Mouse (Mus musculus) CH12.LX (cell line): Measurements from ENCODE around the gene Trappc10. TPM values are rescaled to one million over a fixed set of nuclear protein-coding genes. Genes with fewer than 3 reads are reported as not detected.

Source experiments
- DNase-seq: peaks from one replicate; pipeline ENCODE4 v3.0.0-alpha.2; 2013; ENCODE audit errors: extremely low read depth
- H3K27ac ChIP-seq: 2 replicates; pipeline ENCODE4 v1.5.1; 2012; ENCODE audit warnings: low read depth, mild to moderate bottlenecking, control low read depth, moderate library complexity; ENCODE audit not compliant: insufficient read depth
- H3K27me3 ChIP-seq: replicated peaks from 2 replicates; pipeline ENCODE3; 2012; ENCODE audit warnings: inconsistent platforms
- H3K36me3 ChIP-seq, 2 experiments: replicated peaks in 1 of 2; 2 replicates each; pipeline versions ENCODE3 to v1.6.1; 2012; ENCODE audit warnings: inconsistent platforms in 1 of 2, low read length in 1 of 2, mild to moderate bottlenecking in 1 of 2, mixed read lengths in 1 of 2, moderate library complexity in 1 of 2; ENCODE audit not compliant: control insufficient read depth in 1 of 2, insufficient read depth in 1 of 2
- H3K4me1 ChIP-seq, 2 experiments: 2 replicates each; pipeline ENCODE4 v1.6.1; 2012; ENCODE audit warnings: inconsistent platforms in 1 of 2, moderate library complexity in 1 of 2; ENCODE audit not compliant: insufficient read depth in 2 of 2, control insufficient read depth in 1 of 2
- H3K4me2 ChIP-seq: 2 replicates; pipeline ENCODE4 v1.6.1; 2012; ENCODE audit warnings: low read depth, mild to moderate bottlenecking, control low read depth; ENCODE audit not compliant: poor library complexity, insufficient read depth, severe bottlenecking
- H3K4me3 ChIP-seq, 3 experiments: fragments of 150-350 bp in 1 of 3; sonication (generic) in 1 of 3; replicated peaks in 1 of 3; 2 replicates each; pipeline versions ENCODE3 to v1.5.1; 2011 to 2012; ENCODE audit warnings: low read depth in 2 of 3, low read length in 2 of 3, mild to moderate bottlenecking in 2 of 3, moderate library complexity in 2 of 3, control low read depth in 1 of 3, improper control_type of control experiment in 1 of 3, inconsistent platforms in 1 of 3, mixed read lengths in 1 of 3; ENCODE audit not compliant: poor library complexity in 1 of 3
- H3K79me2 ChIP-seq: replicated peaks from 2 replicates; pipeline ENCODE4 v1.6.1; 2012; ENCODE audit warnings: mild to moderate bottlenecking, moderate library complexity; ENCODE audit not compliant: control insufficient read depth, poor library complexity, insufficient read depth, severe bottlenecking; ENCODE audit errors: extremely low read depth
- H3K9ac ChIP-seq: 2 replicates; pipeline ENCODE4 v1.6.1; 2012; ENCODE audit warnings: low read depth, mild to moderate bottlenecking, control low read depth, moderate library complexity; ENCODE audit not compliant: insufficient read depth
- H3K9me3 ChIP-seq: replicated peaks from 2 replicates; pipeline ENCODE3; 2012; ENCODE audit warnings: low read length, inconsistent platforms, mixed read lengths
- CHD2 ChIP-seq: IDR thresholded peaks from 2 replicates; pipeline ENCODE4 v1.6.1; 2011; ENCODE audit warnings: low read length, improper control_type of control experiment
- ETS1 ChIP-seq: conservative IDR thresholded peaks from 2 replicates; pipeline ENCODE4 v1.6.1; 2012; ENCODE audit warnings: low read depth, mild to moderate bottlenecking, inconsistent platforms, low read length, improper control_type of control experiment, moderate library complexity
- JUND ChIP-seq: conservative IDR thresholded peaks from 2 replicates; pipeline ENCODE4 v1.6.1; 2011; ENCODE audit warnings: low read depth, low read length, improper control_type of control experiment
- KAT2A ChIP-seq: IDR thresholded peaks from 2 replicates; pipeline ENCODE4 v1.6.1; 2012; ENCODE audit warnings: low read length, improper control_type of control experiment, inconsistent platforms; ENCODE audit not compliant: insufficient replicate concordance
- NELFE ChIP-seq: IDR thresholded peaks from 2 replicates; pipeline ENCODE4 v1.6.1; 2011; ENCODE audit warnings: low read depth, low read length, improper control_type of control experiment
- NRF1 ChIP-seq: IDR thresholded peaks from 2 replicates; pipeline ENCODE4 v1.6.1; 2014; ENCODE audit warnings: low read depth, mild to moderate bottlenecking, inconsistent platforms, low read length, improper control_type of control experiment, moderate library complexity
- POLR2A ChIP-seq: IDR thresholded peaks from 2 replicates; pipeline ENCODE4 v1.6.1; 2011; ENCODE audit warnings: low read depth, mild to moderate bottlenecking, improper control_type of control experiment, low read length
- RAD21 ChIP-seq: IDR thresholded peaks from 2 replicates; pipeline ENCODE4 v1.6.1; 2011; ENCODE audit warnings: low read depth, mild to moderate bottlenecking, low read length, improper control_type of control experiment, moderate library complexity
- RCOR1 ChIP-seq: conservative IDR thresholded peaks from 2 replicates; pipeline ENCODE4 v1.6.1; 2012; ENCODE audit warnings: low read depth, mild to moderate bottlenecking, inconsistent platforms, low read length, improper control_type of control experiment
- SMC3 ChIP-seq: IDR thresholded peaks from 2 replicates; pipeline ENCODE4 v1.6.1; 2011; ENCODE audit warnings: low read depth, low read length, improper control_type of control experiment
- TBP ChIP-seq: conservative IDR thresholded peaks from 2 replicates; pipeline ENCODE4 v1.6.1; 2011; ENCODE audit warnings: low read depth, low read length, improper control_type of control experiment
- UBTF ChIP-seq: IDR thresholded peaks from 2 replicates; pipeline ENCODE4 v1.6.1; 2012; ENCODE audit warnings: low read depth, mild to moderate bottlenecking, inconsistent platforms, low read length, improper control_type of control experiment, moderate library complexity
- USF2 ChIP-seq: conservative IDR thresholded peaks from 2 replicates; pipeline ENCODE4 v1.6.1; 2011; ENCODE audit warnings: low read depth, low read length, improper control_type of control experiment
- ZC3H11A ChIP-seq: IDR thresholded peaks from 2 replicates; pipeline ENCODE4 v1.6.1; 2012; ENCODE audit warnings: low read depth, mild to moderate bottlenecking, inconsistent platforms, low read length, improper control_type of control experiment
- ZMIZ1 ChIP-seq: IDR thresholded peaks from 2 replicates; pipeline ENCODE4 v1.6.1; 2012; ENCODE audit warnings: low read depth, mild to moderate bottlenecking, inconsistent platforms, low read length, improper control_type of control experiment
- ZNF384 ChIP-seq: IDR thresholded peaks from 2 replicates; pipeline ENCODE4 v1.6.1; 2012; ENCODE audit warnings: low read depth, low read length, improper control_type of control experiment, inconsistent platforms
- dilution Hi-C: fragments of 300-500 bp; cut with MboI; formaldehyde crosslinking; loops from 2 replicates; pipeline ENCODE4 v1.14.3; 2020; ENCODE audit warnings: low sequenced_read_pairs; ENCODE audit not compliant: extremely low pct_unique_long_range_greater_than_20kb, extremely low pct_ligation_motif_present
- in situ Hi-C: fragments of 300-500 bp; cut with MboI; formaldehyde crosslinking; loops from 3 replicates; pipeline ENCODE4 v1.14.3; 2019; ENCODE audit warnings: low sequenced_read_pairs, low pct_ligation_motif_present, low pct_unique_long_range_greater_than_20kb, mixed read lengths
- polyA plus RNA-seq: library from polyadenylated mRNA; unstranded; fragments of >175 nt; gene quantifications from 2 replicates; pipeline ENCODE4 v1.2.1, GENCODE M21; 2012; ENCODE audit warnings: low read depth; ENCODE audit not compliant: insufficient read length
- total RNA-seq, 2 experiments: library from RNA; depleted of rRNA; stranded (reverse); fragments of 300-350 nt in 1 of 2; fragments of >200 nt in 1 of 2; gene quantifications; 2 replicates each; pipeline ENCODE4 v1.2.3; 2012 to 2014

Trappc10 gene
- total and polyA plus RNA-seq, 3 experiments = 22.1 to 26.7 (median 26.5) TPM

DNA sequence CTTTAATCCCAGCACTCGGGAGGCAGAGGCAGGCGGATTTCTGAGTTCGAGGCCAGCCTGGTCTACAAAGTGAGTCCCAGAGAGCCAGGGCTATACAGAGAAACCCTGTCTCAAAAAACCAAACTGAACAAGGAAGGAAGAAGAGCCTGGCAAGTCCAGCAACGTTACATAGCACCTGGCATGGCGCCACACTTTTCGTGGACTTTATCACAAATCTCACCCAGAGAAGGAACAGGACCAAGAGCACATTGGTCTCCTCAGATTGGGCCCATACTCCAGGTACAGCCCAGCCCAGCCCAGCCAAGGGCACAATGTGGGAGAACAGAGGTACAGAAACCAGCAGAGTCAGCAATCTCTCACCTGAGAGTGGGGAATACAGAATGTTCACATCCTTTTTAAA, 10.7 kb downstream of the Trappc10 start:
- Histone ChIP-seq H3K27me3 (no peaks in the 10 kb centered on the region), H3K36me3 (peaks cover 10 to 74% of the 10 kb centered on the region in 2 experiments), H3K79me2 (peaks cover 6% of the 10 kb centered on the region), H3K9me3 (no peaks in the 10 kb centered on the region), H3K4me3 (no peak overlapping the region), H3K4me2 (no peak overlapping the region), H3K4me1 (peaks cover 3 to 41% of the 10 kb centered on the region in 2 experiments; a peak in 3 of 4 replicates), H3K27ac (no peak overlapping the region), H3K9ac (no peak overlapping the region)
- dilution Hi-C loops = no loop called here
- DNase-seq = no peak
- no peak for TF ChIP-seq NRF1
- no peak for TF ChIP-seq POLR2A
- TF ChIP-seq TBP = no peak
- TF ChIP-seq RCOR1 = no peak
- TF ChIP-seq ETS1 = no peak
- no peak for TF ChIP-seq ZC3H11A
- TF ChIP-seq JUND = no peak
- no peak for TF ChIP-seq KAT2A
- TF ChIP-seq ZNF384 = no peak
- in situ Hi-C loops = no loop called here

DNA sequence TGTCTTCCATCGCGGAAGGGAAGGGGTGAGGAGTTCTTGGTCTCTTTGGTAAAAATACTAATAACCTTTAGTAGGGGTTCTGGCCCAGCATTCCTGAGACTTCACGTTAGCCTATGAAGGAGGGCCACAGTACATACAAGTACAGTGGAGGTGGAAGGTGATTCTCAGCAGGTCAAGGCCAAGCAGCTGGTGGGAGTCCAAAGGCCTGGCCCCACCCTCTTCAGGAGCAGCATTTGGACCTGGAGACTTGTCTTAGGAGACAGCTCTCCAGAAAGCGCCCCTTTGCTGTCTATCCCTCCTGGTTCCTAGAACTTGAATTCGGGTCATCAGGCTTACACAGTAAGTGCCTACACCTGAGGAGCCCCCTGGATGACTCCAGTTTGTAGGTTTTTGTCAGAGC, 11.3 kb downstream of the Trappc10 start:
- H3K9ac ChIP-seq = no peak overlapping the region
- peaks cover 8 to 70% of the 10 kb centered on the region in 2 experiments for H3K36me3 ChIP-seq
- no peak overlapping the region for H3K4me2 ChIP-seq
- DNase-seq = no peak
- dilution Hi-C loops = no loop called here
- H3K9me3 ChIP-seq = no peaks in the 10 kb centered on the region
- no peak for TF ChIP-seq ETS1
- no peak for TF ChIP-seq CHD2
- no peak for TF ChIP-seq ZMIZ1
- no peak for TF ChIP-seq NELFE
- TF ChIP-seq POLR2A = no peak
- TF ChIP-seq USF2 = no peak
- no peak for TF ChIP-seq TBP
- TF ChIP-seq SMC3 = no peak
- no peak for TF ChIP-seq UBTF
- no peak for TF ChIP-seq RAD21
- TF ChIP-seq JUND = no peak
- TF ChIP-seq, all 38 proteins: peak for 0
- no peaks in the 10 kb centered on the region for H3K27me3 ChIP-seq
- peaks cover 7 to 47% of the 10 kb centered on the region in 2 experiments for H3K4me1 ChIP-seq
- H3K79me2 ChIP-seq = peaks cover 6% of the 10 kb centered on the region
- no peak overlapping the region for H3K27ac ChIP-seq
- in situ Hi-C loops = no loop called here
- H3K4me3 ChIP-seq = no peak overlapping the region
